Mouse (Mus musculus) stomach, embryonic 16.5 days (tissue): ENCODE measurements at regions not wholly inside any gene's neighbourhood (a gene's known extent, or its start where the extent isn't known, plus 50 kb on each side); places are given as distances from the start of the nearest gene placed in this dataset.
A peak's percentile ranks its signal among the peaks of the same experiment; 100 is the strongest.

Experiments
- ATAC-seq: fragments of 200-750 bp; cut with Nextera tagmentation; 2 replicates; pipeline ENCODE4 v1.8.0; 2017; ENCODE audit warnings: moderate number of reproducible peaks, moderate TSS enrichment; ENCODE audit not compliant: insufficient read depth, low FRiP score
- H3K27ac ChIP-seq: fragments of 300-500 bp; sonication (generic); 2 replicates; pipeline ENCODE4 v1.5.1; 2014; ENCODE audit warnings: low read length
- H3K27me3 ChIP-seq: fragments of 300-500 bp; sonication (generic); 2 replicates; pipeline ENCODE4 v1.6.1; 2014; ENCODE audit warnings: low read length, control low read depth, mixed read lengths; ENCODE audit not compliant: control insufficient read depth, insufficient read depth
- H3K36me3 ChIP-seq: fragments of 300-500 bp; sonication (generic); 2 replicates; pipeline ENCODE4 v1.6.1; 2014; ENCODE audit warnings: low read length; ENCODE audit not compliant: control insufficient read depth, insufficient read depth
- H3K4me1 ChIP-seq: fragments of 300-500 bp; sonication (generic); 2 replicates; pipeline ENCODE4 v1.6.1; 2014; ENCODE audit warnings: low read length, control low read depth, mixed read lengths; ENCODE audit not compliant: control insufficient read depth, insufficient read depth
- H3K4me2 ChIP-seq: fragments of 300-500 bp; sonication (generic); 2 replicates; pipeline ENCODE4 v1.6.1; 2014; ENCODE audit warnings: low read depth, low read length, mixed read lengths
- H3K4me3 ChIP-seq: fragments of 300-500 bp; sonication (generic); replicated peaks from 2 replicates; pipeline ENCODE4 v1.5.1; 2014; ENCODE audit warnings: mild to moderate bottlenecking, low read length
- H3K9ac ChIP-seq: fragments of 300-500 bp; sonication (generic); 2 replicates; pipeline ENCODE4 v1.6.1; 2014; ENCODE audit warnings: low read length
- H3K9me3 ChIP-seq: fragments of 300-500 bp; sonication (generic); replicated peaks from 2 replicates; pipeline ENCODE4 v1.6.1; 2016; ENCODE audit warnings: low read length, control low read depth; ENCODE audit not compliant: control insufficient read depth
- WGBS: fragments of 180-500 bp; shearing (Covaris S2); extraction: QIAGEN DNeasy Blood & Tissue Kit; methylation state at CpG from one replicate; pipeline ENCODE4 v1.1.7; 2014; 5-methylcytosine and 5-hydroxymethylcytosine counted together

DNA sequence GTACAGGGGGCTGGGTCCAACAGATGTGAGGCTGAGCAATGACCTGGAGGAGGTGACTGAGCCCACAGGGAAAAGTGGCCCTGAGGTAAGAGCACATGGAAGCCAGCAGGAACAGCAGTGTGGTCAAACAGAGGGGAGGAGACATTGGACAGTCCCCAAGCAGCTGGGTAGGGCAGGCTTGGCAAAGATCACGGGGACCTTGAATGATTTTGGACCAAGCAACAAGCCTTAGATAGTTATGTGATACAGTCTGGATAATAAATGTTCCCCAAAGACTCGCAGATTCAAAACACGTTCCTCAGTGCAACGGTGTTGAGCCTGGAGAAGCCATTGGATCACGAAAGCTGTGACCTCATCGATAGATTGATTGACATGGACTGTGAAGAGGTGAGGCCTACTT lies 64.8 kb upstream of the Aldh1b1 start:
- no peaks in the 10 kb centered on the region for H3K27me3 ChIP-seq
- WGBS = 94% methylated on average over 6 of the region's 6 CpGs
- no peak overlapping the region for H3K27ac ChIP-seq
- no peak overlapping the region for H3K4me2 ChIP-seq
- ATAC-seq = no peak
- no peaks in the 10 kb centered on the region for H3K9me3 ChIP-seq
- no peak overlapping the region for H3K4me3 ChIP-seq
- H3K9ac ChIP-seq = no peak overlapping the region
- H3K36me3 ChIP-seq = no peaks in the 10 kb centered on the region
- H3K4me1 ChIP-seq = no peaks in the 10 kb centered on the region

DNA sequence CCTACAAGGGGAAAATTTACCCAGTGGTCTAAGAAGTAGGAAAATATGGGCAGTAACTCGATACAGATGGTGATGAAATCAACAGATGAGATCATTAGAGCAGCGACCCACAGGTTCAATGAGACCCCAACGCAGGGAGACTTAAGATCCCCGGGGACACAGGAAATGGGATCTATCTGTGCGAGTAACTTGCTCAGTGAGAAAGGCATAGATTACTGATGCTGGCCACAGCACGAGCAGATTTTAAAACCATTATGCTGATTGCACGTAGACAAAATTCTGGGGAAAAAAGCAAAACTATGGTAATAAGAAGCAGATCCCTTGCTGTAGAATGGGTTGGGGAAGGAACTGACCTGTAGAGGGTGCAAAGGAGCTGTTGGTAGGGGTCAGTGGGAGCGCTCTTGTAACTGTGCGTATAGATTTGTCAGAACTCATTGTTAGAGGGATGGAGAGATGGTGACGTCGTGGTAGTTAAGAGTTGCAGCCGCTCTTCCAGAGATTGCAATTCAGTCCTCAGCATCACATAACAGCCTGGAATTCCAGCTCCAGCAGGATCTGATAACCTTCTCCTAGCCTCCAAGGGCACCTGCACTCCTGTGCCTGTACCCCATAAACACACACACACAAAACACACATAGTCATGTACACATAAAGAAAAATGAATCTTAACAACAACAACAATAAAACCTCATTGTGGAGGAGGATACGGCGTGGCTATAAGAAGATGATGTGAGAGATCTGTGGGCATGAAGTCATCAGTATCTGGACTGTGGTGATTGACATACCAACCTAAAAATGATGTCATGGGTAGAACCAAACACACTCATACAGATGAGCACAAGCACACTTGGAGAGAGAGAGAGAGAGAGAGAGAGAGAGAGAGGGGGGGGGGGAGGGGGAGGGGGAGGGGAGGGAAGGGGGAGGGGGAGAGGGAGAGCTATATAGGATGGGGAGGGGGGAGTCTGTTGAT lies 67.7 kb upstream of the Aldh1b1 start:
- peak; percentile 59; the same call in 1 of the 2 replicates for ATAC-seq

GRCm38 (mm10) chr4:45729801-45730200 lies 69.0 kb upstream of the Aldh1b1 start:
- H3K27me3 ChIP-seq = no peaks in the 10 kb centered on the region
- no peak overlapping the region for H3K27ac ChIP-seq
- no peaks in the 10 kb centered on the region for H3K36me3 ChIP-seq
- H3K9me3 ChIP-seq = no peaks in the 10 kb centered on the region
- ATAC-seq = no peak
- WGBS = 58% methylated on average over 4 of the region's 4 CpGs
- no peak overlapping the region for H3K4me3 ChIP-seq
- H3K9ac ChIP-seq = no peak overlapping the region
- peaks cover 5% of the 10 kb centered on the region for H3K4me1 ChIP-seq
- no peak overlapping the region for H3K4me2 ChIP-seq

More for the DNA sequence above, 67.7 kb upstream of the Aldh1b1 start:
- H3K27me3 ChIP-seq = no peaks in the 10 kb centered on the region
- H3K4me2 ChIP-seq = no peak overlapping the region
- H3K9me3 ChIP-seq = no peaks in the 10 kb centered on the region
- H3K4me3 ChIP-seq = no peak overlapping the region
- no peaks in the 10 kb centered on the region for H3K36me3 ChIP-seq
- no peak overlapping the region for H3K9ac ChIP-seq
- WGBS = 30% methylated on average over 14 of the region's 14 CpGs
- H3K4me1 ChIP-seq = no peaks in the 10 kb centered on the region
- no peak overlapping the region for H3K27ac ChIP-seq

- WGBS = 65% methylated on average over 4 of the region's 4 CpGs
- H3K9me3 ChIP-seq = no peaks in the 10 kb centered on the region
- ATAC-seq = no peak
These were observed 70.0 kb upstream of the Aldh1b1 start for GRCm38 (mm10) chr4:45728825-45729224.

GRCm38 (mm10) chr4:45727915-45728314 lies 70.9 kb upstream of the Aldh1b1 start:
- WGBS = 61% methylated on average over 5 of the region's 5 CpGs
- no peak overlapping the region for H3K9ac ChIP-seq
- H3K4me3 ChIP-seq = no peak overlapping the region
- peaks cover 7% of the 10 kb centered on the region for H3K4me1 ChIP-seq
- H3K36me3 ChIP-seq = no peaks in the 10 kb centered on the region
- H3K27ac ChIP-seq = no peak overlapping the region
- no peaks in the 10 kb centered on the region for H3K9me3 ChIP-seq
- no peaks in the 10 kb centered on the region for H3K27me3 ChIP-seq
- H3K4me2 ChIP-seq = no peak overlapping the region
- ATAC-seq = no peak

More at GRCm38 (mm10) chr4:45728825-45729224, 70.0 kb upstream of the Aldh1b1 start:
- H3K4me2 ChIP-seq = no peak overlapping the region
- no peak overlapping the region for H3K4me3 ChIP-seq
- H3K4me1 ChIP-seq = peaks cover 7% of the 10 kb centered on the region
- no peaks in the 10 kb centered on the region for H3K36me3 ChIP-seq
- no peaks in the 10 kb centered on the region for H3K27me3 ChIP-seq
- no peak overlapping the region for H3K9ac ChIP-seq
- no peak overlapping the region for H3K27ac ChIP-seq

GRCm38 (mm10) chr4:45727474-45727873 lies 71.3 kb upstream of the Aldh1b1 start:
- Histone ChIP-seq H3K9ac (no peak overlapping the region), H3K4me3 (no peak overlapping the region), H3K4me2 (no peak overlapping the region), H3K4me1 (peaks cover 7% of the 10 kb centered on the region), H3K27ac (no peak overlapping the region), H3K27me3 (no peaks in the 10 kb centered on the region), H3K36me3 (no peaks in the 10 kb centered on the region), H3K9me3 (no peaks in the 10 kb centered on the region)
- ATAC-seq = no peak
- WGBS = 46% methylated on average over 9 of the region's 9 CpGs

GRCm38 (mm10) chr4:45726783-45727182 lies 72.0 kb upstream of the Aldh1b1 start:
- Histone ChIP-seq H3K4me1 (peaks cover 7% of the 10 kb centered on the region), H3K36me3 (no peaks in the 10 kb centered on the region), H3K27ac (no peak overlapping the region), H3K9me3 (no peaks in the 10 kb centered on the region), H3K4me3 (no peak overlapping the region), H3K4me2 (no peak overlapping the region), H3K27me3 (no peaks in the 10 kb centered on the region), H3K9ac (no peak overlapping the region)
- ATAC-seq = no peak
- WGBS = 90% methylated on average over 5 of the region's 5 CpGs

DNA sequence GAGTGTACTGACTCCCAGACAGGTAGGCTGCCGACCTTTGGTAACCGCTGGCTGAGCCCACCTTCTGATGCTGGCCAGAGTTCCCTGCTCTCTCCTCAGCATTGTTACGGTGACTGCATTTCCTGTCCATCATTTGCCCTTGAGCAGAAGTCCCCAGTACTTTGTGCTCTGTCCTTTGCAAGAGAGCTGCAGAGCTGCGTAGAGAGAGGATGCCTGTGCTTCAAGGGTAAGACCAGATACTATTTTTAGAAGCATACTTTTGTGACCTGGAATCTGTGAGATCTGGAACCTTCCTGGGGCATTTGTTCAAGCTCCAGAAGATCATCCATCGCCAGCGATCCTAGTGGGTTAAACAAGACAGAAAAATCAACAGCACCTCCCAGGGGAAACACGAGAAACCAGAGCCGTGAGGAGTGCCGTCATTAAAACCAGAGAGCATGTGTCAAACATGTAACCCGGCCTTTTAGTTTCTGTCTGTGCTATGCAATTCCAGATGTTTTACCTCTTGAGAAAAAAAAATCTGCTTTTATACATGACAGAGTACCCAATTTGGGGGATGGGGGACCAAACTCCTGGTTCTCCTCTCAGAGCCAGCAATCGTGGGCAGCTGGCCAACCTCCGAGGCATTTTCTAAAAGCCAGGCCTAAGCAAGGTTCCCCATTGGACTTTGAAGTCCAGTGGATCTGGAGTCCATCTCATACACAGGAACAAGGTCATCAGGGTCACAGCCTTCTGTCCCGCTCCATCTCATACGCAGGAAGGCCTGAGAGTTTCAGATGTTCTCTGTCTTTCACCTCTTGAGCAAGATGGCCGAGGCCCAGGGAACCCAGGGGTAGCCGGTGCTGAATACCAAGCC lies 73.5 kb upstream of the Aldh1b1 start:
- Histone ChIP-seq H3K36me3 (no peaks in the 10 kb centered on the region), H3K4me2 (no peak overlapping the region), H3K9ac (no peak overlapping the region), H3K27ac (no peak overlapping the region), H3K4me1 (peaks cover 7% of the 10 kb centered on the region), H3K9me3 (no peaks in the 10 kb centered on the region), H3K4me3 (no peak overlapping the region), H3K27me3 (no peaks in the 10 kb centered on the region)
- ATAC-seq = no peak
- WGBS = 47% methylated on average over 16 of the region's 16 CpGs

- no peak for ATAC-seq
- H3K27ac ChIP-seq = no peak overlapping the region
- H3K4me3 ChIP-seq = no peak overlapping the region
- 60% methylated on average over 5 of the region's 5 CpGs for WGBS
- no peaks in the 10 kb centered on the region for H3K36me3 ChIP-seq
- H3K9me3 ChIP-seq = no peaks in the 10 kb centered on the region
- H3K27me3 ChIP-seq = no peaks in the 10 kb centered on the region
- H3K4me2 ChIP-seq = no peak overlapping the region
- peaks cover 11% of the 10 kb centered on the region for H3K4me1 ChIP-seq
- no peak overlapping the region for H3K9ac ChIP-seq
These were observed 78.5 kb upstream of the Aldh1b1 start for GRCm38 (mm10) chr4:45720352-45720751.
